Mouse (Mus musculus) mouse embryonic stem cell (cell line): ENCODE measurements at regions not wholly inside any gene's neighbourhood (a gene's known extent, or its start where the extent isn't known, plus 50 kb on each side); places are given as distances from the start of the nearest gene placed in this dataset.

Source experiments
- in situ Hi-C, 2 experiments: fragments of 300-500 bp; cut with MboI; formaldehyde crosslinking; loops; 1 replicate in 1 of 2; 3 replicates in 1 of 2; pipeline ENCODE4 v1.14.3; 2019 to 2020; ENCODE audit warnings: low sequenced_read_pairs in 2 of 2, low pct_unique_long_range_greater_than_20kb in 1 of 2, mixed read lengths in 1 of 2; ENCODE audit not compliant: unreplicated experiment in 1 of 2

- in situ Hi-C loops: no loop called here
Observed at GRCm38 (mm10) chr1:77629496-77630281, 114.8 kb upstream of the Epha4 start.

DNA sequence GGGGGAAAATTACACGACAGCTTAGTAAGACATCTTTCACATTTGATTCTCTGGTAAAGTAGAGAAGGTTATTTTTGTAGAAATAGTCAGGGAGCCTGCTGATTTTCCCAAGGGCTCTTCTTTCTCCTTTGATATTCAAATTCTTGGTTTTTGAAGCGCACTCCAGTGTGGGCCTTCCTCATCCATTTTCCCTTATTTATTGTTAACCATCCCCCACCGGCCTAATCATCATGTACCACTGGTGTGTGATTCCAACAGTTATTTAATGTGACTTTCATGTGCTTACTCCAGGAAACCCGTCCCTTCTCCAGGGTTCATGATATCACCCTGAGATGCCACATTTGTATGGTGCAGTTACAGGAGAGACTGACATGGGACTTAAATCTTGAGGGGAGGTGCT lies 114.0 kb upstream of the Epha4 start:
- in situ Hi-C loops: no loop called here

GRCm38 (mm10) chr1:77617490-77617889 lies 102.6 kb upstream of the Epha4 start:
- in situ Hi-C loops: no loop called here

DNA sequence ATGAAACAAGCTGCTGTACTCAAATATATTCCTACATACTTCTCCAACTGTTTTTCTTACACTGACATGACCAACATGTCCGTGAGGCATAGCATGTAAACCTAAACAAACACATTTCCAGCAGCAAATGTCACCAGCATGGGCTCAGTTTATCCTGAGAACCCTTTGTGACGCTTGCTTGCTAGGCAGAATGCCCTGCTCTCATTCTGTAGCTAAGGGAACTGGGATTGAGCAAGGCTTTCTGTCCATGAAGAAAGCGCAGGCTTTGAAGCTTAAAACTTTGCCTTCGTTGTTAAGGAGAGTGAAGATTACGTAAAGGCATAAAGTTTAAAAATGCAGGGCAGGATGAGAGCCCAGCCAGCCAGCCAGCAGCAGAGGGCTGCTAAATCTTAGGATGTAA lies 85.6 kb upstream of the Epha4 start:
- in situ Hi-C loops: no loop called here

GRCm38 (mm10) chr1:77592649-77593048 lies 77.8 kb upstream of the Epha4 start:
- in situ Hi-C loops: no loop called here

GRCm38 (mm10) chr1:77592248-77592647 lies 77.4 kb upstream of the Epha4 start:
- in situ Hi-C loops: no loop called here

- in situ Hi-C loops: no loop called here
Observed at GRCm38 (mm10) chr1:77589423-77589822, 74.5 kb upstream of the Epha4 start.

- in situ Hi-C loops: no loop called here
Observed at GRCm38 (mm10) chr1:77585520-77585919, 70.6 kb upstream of the Epha4 start.

- in situ Hi-C loops: no loop called here
Observed at GRCm38 (mm10) chr1:77568081-77568480, 53.2 kb upstream of the Epha4 start.

- in situ Hi-C loops: no loop called here
Observed at GRCm38 (mm10) chr1:77567657-77568056, 52.8 kb upstream of the Epha4 start.
